ENCODE assay signal across 8 mouse cellular contexts in genomic region chr7:63755476-63755948, GRCm38 (mm10).
A peak's percentile ranks its signal among the peaks of the same experiment; 100 is the strongest.
DNase-seq lines count a peak whose midpoint lies in the region.

No protein-coding gene starts in this region.

- DNase-seq in adrenal gland, adult 18-20 months (ENCODE audit: low spot score in 2 of 2), result peak; percentile 89 to 90
- peak; percentile 90 for DNase-seq in embryo, embryonic 11 days
- peak; percentile 98 for DNase-seq in heart, adult 11 months
- peak; percentile 76 for DNase-seq in kidney, adult 11 months
- peak; percentile 81 to 86 for DNase-seq in left cerebral cortex, postnatal 36 days (ENCODE audit: low spot score in 2 of 2)
- DNase-seq in mesoderm, embryonic 11.5 days (ENCODE audit: low read depth, low spot score), result peak; percentile 87
- peak; percentile 89 for DNase-seq in right cerebral cortex, postnatal 14 days
- DNase-seq in urinary bladder, postnatal 36 days (ENCODE audit: low spot score in 2 of 2), result peak; percentile 71 to 88

- intact Hi-C loops in left cerebral cortex, postnatal 36 days (cut with DNase I), result loop anchor here (1.0 to 5.0 kb wide), 4 partner anchors 102 to 401 kb away; no protein-coding TSS in a partner anchor

Comparison
In these comparisons a context has a peak if more than half of its experiments do, and no peak if none do; other contexts are left out.
1. Peak in every context shown above with its lines: DNase-seq.